Mouse (Mus musculus) heart, embryonic 14.5 days (tissue): ENCODE measurements around the gene Nme2. TPM values are rescaled to one million over a fixed set of nuclear protein-coding genes. Genes with fewer than 3 reads are reported as not detected.

Experiments
- ATAC-seq: fragments of 200-750 bp; cut with Nextera tagmentation; 2 replicates; pipeline ENCODE4 v1.8.0; 2017; ENCODE audit warnings: low read depth, moderate TSS enrichment; ENCODE audit not compliant: insufficient number of reproducible peaks, insufficient read depth, low FRiP score
- H3K27ac ChIP-seq, 2 experiments: fragments of 200-500 bp in 1 of 2; fragments of 300-500 bp in 1 of 2; sonication (generic) in 1 of 2; replicated peaks in 1 of 2; 2 replicates each; pipeline ENCODE4 v1.5.1; 2012 to 2014; ENCODE audit warnings: low read depth in 2 of 2, low read length in 2 of 2, control low read depth in 1 of 2, mild to moderate bottlenecking in 1 of 2, mixed read lengths in 1 of 2; ENCODE audit not compliant: control insufficient read depth in 1 of 2, insufficient read depth in 1 of 2
- H3K27me3 ChIP-seq: fragments of 300-500 bp; sonication (generic); 2 replicates; pipeline ENCODE4 v1.6.1; 2014; ENCODE audit warnings: mild to moderate bottlenecking, low read length, control low read depth; ENCODE audit not compliant: control insufficient read depth, insufficient read depth
- H3K36me3 ChIP-seq: fragments of 300-500 bp; sonication (generic); 2 replicates; pipeline ENCODE4 v1.6.1; 2014; ENCODE audit warnings: mild to moderate bottlenecking, control low read depth, low read length, mixed read lengths; ENCODE audit not compliant: control insufficient read depth, insufficient read depth
- H3K4me1 ChIP-seq, 2 experiments: fragments of 200-500 bp in 1 of 2; fragments of 300-500 bp in 1 of 2; sonication (generic) in 1 of 2; 2 replicates each; pipeline ENCODE4 v1.6.1; 2012 to 2014; ENCODE audit warnings: low read length in 2 of 2, control low read depth in 1 of 2, mixed read lengths in 1 of 2; ENCODE audit not compliant: control insufficient read depth in 2 of 2, insufficient read depth in 2 of 2
- H3K4me2 ChIP-seq: fragments of 300-500 bp; sonication (generic); 2 replicates; pipeline ENCODE4 v1.6.1; 2014; ENCODE audit warnings: mild to moderate bottlenecking, low read length
- H3K4me3 ChIP-seq, 2 experiments: fragments of 200-500 bp in 1 of 2; fragments of 300-500 bp in 1 of 2; sonication (generic) in 1 of 2; 2 replicates each; pipeline ENCODE4 v1.5.1; 2012 to 2014; ENCODE audit warnings: low read length in 2 of 2, mild to moderate bottlenecking in 2 of 2, control low read depth in 1 of 2, low read depth in 1 of 2, moderate library complexity in 1 of 2; ENCODE audit not compliant: control insufficient read depth in 1 of 2, insufficient read depth in 1 of 2
- H3K9ac ChIP-seq: fragments of 300-500 bp; sonication (generic); 2 replicates; pipeline ENCODE4 v1.6.1; 2014; ENCODE audit warnings: mild to moderate bottlenecking, low read length
- H3K9me3 ChIP-seq: fragments of 300-500 bp; sonication (generic); 2 replicates; pipeline ENCODE4 v1.6.1; 2016; ENCODE audit warnings: low read length, control low read depth; ENCODE audit not compliant: control insufficient read depth
- WGBS: fragments of 180-500 bp; shearing (Covaris S2); extraction: QIAGEN DNeasy Blood & Tissue Kit; methylation state at CpG from one replicate; pipeline ENCODE4 v1.1.7; 2014; 5-methylcytosine and 5-hydroxymethylcytosine counted together
- polyA plus RNA-seq: library from polyadenylated mRNA; unstranded; fragments of >200 nt; fragmentation: Nextera tagmentation; extraction: Ambion mirVana; gene quantifications from 2 replicates; pipeline ENCODE4 v1.2.1, GENCODE M21; 2014

Gene Nme2
- polyA plus RNA-seq, 1 experiment from 2014 or later: 422 TPM

GRCm38 (mm10) chr11:93965391-93965790 is 9.3 kb upstream of the Nme2 start:
- H3K4me3 ChIP-seq: no peak overlapping the region
- no peak overlapping the region for H3K27ac ChIP-seq
- H3K36me3 ChIP-seq: peaks cover 54% of the 10 kb centered on the region
- no peak overlapping the region for H3K9ac ChIP-seq
- no peak overlapping the region for H3K4me2 ChIP-seq
- ATAC-seq: no peak
- peaks cover 3 to 6% of the 10 kb centered on the region in 2 experiments; a peak in 2 of 4 replicates for H3K4me1 ChIP-seq
- H3K9me3 ChIP-seq: no peaks in the 10 kb centered on the region
- 90% methylated on average over 6 of the region's 6 CpGs for WGBS
- H3K27me3 ChIP-seq: no peaks in the 10 kb centered on the region

- no peaks in the 10 kb centered on the region for H3K27me3 ChIP-seq
- no peaks in the 10 kb centered on the region for H3K9me3 ChIP-seq
- no peak for ATAC-seq
- H3K9ac ChIP-seq: no peak overlapping the region
- H3K27ac ChIP-seq: no peak overlapping the region
- H3K4me1 ChIP-seq: peaks cover 3% of the 10 kb centered on the region in 2 experiments; a peak in 2 of 4 replicates
- H3K36me3 ChIP-seq: peaks cover 77% of the 10 kb centered on the region
- H3K4me3 ChIP-seq: no peak overlapping the region
- WGBS: 88% methylated on average over 4 of the region's 4 CpGs
- H3K4me2 ChIP-seq: no peak overlapping the region
Measured at GRCm38 (mm10) chr11:93963013-93963412, 7.0 kb upstream of the Nme2 start.

GRCm38 (mm10) chr11:93961482-93961881 is 5.4 kb upstream of the Nme2 start:
- no peak overlapping the region for H3K27ac ChIP-seq
- no peaks in the 10 kb centered on the region for H3K27me3 ChIP-seq
- H3K9me3 ChIP-seq: no peaks in the 10 kb centered on the region
- H3K4me1 ChIP-seq: peaks cover 2% of the 10 kb centered on the region in 2 experiments; a peak in 3 of 4 replicates
- 88% methylated on average over 6 of the region's 6 CpGs for WGBS
- H3K4me2 ChIP-seq: no peak overlapping the region
- ATAC-seq: no peak
- H3K36me3 ChIP-seq: peaks cover 82% of the 10 kb centered on the region
- H3K9ac ChIP-seq: no peak overlapping the region
- no peak overlapping the region for H3K4me3 ChIP-seq

GRCm38 (mm10) chr11:93957746-93958145 is 1.7 kb upstream of the Nme2 start:
- Histone ChIP-seq H3K27ac (no peak overlapping the region), H3K36me3 (peaks cover 64% of the 10 kb centered on the region), H3K27me3 (no peaks in the 10 kb centered on the region), H3K9ac (no peak overlapping the region), H3K9me3 (no peaks in the 10 kb centered on the region), H3K4me1 (peaks cover 13 to 19% of the 10 kb centered on the region in 2 experiments), H3K4me2 (no peak overlapping the region), H3K4me3 (no peak overlapping the region)
- whole genome bisulfite sequencing: 69% methylated on average over 4 of the region's 4 CpGs
- no peak for ATAC-seq

GRCm38 (mm10) chr11:93957031-93957555 is 1.0 kb upstream of the Nme2 start:
- WGBS: 89% methylated on average over 2 of the region's 2 CpGs
- Histone ChIP-seq H3K27me3 (no peaks in the 10 kb centered on the region), H3K4me2 (no peak overlapping the region), H3K36me3 (peaks cover 64% of the 10 kb centered on the region), H3K9ac (no peak overlapping the region), H3K4me1 (peaks cover 15 to 23% of the 10 kb centered on the region in 2 experiments), H3K27ac (no peak overlapping the region; a peak in 1 of 4 replicates), H3K4me3 (no peak overlapping the region), H3K9me3 (no peaks in the 10 kb centered on the region)
- no peak for ATAC-seq

GRCm38 (mm10) chr11:93955256-93956150 is 556 bp downstream of the Nme2 start:
- Histone ChIP-seq H3K27me3 (no peaks in the 10 kb centered on the region), H3K4me3 (peak overlapping the region; percentile 59 to 74), H3K36me3 (peaks cover 66% of the 10 kb centered on the region), H3K4me1 (peaks cover 15 to 23% of the 10 kb centered on the region in 2 experiments), H3K9ac (peak overlapping the region; percentile 80), H3K9me3 (no peaks in the 10 kb centered on the region), H3K4me2 (peak overlapping the region; percentile 73), H3K27ac (peak overlapping the region; percentile 88 to 94)
- WGBS: under 1% methylated on average over 62 of the region's 67 CpGs
- ATAC-seq: peak; percentile 96

- Histone ChIP-seq H3K4me3 (peak overlapping the region; percentile 59 to 74), H3K27me3 (no peaks in the 10 kb centered on the region), H3K4me1 (peaks cover 15 to 23% of the 10 kb centered on the region in 2 experiments), H3K9ac (peak overlapping the region; percentile 80), H3K9me3 (no peaks in the 10 kb centered on the region), H3K4me2 (peak overlapping the region; percentile 73), H3K27ac (peak overlapping the region; percentile 88 to 94), H3K36me3 (peaks cover 67% of the 10 kb centered on the region)
- 33% methylated on average over 13 of the region's 13 CpGs for WGBS
- ATAC-seq: peak; percentile 56
Measured at GRCm38 (mm10) chr11:93954738-93955255, 1.3 kb downstream of the Nme2 start.
